Mouse (Mus musculus) hindbrain, postnatal 0 days (tissue): ENCODE data around the gene Vmn1r188. TPM values are rescaled to one million over a fixed set of nuclear protein-coding genes. Genes with fewer than 3 reads are reported as not detected.
A peak's percentile ranks its signal among the peaks of the same experiment; 100 is the strongest.
"Not testable (repeated sequence)": the region's sequence is repeated elsewhere in the genome, so short reads cannot be mapped to it uniquely, and the experiment has no call there.

ENCODE experiments used
- ATAC-seq: fragments of 200-750 bp; cut with Nextera tagmentation; 2 replicates; pipeline ENCODE4 v1.8.0; 2017; ENCODE audit warnings: mild to moderate bottlenecking, moderate TSS enrichment, moderate library complexity
- DNase-seq: peaks from one replicate; pipeline ENCODE4 v3.0.0-alpha.2; 2015; ENCODE audit warnings: low spot score
- H3K27ac ChIP-seq: fragments of 300-500 bp; sonication (generic); 2 replicates; pipeline ENCODE4 v1.5.1; 2014; ENCODE audit warnings: mild to moderate bottlenecking
- H3K27me3 ChIP-seq: fragments of 300-500 bp; sonication (generic); 2 replicates; pipeline ENCODE4 v1.6.1; 2014; ENCODE audit warnings: low read length, mixed read lengths; ENCODE audit not compliant: insufficient read depth
- H3K36me3 ChIP-seq: fragments of 300-500 bp; sonication (generic); 2 replicates; pipeline ENCODE4 v1.6.1; 2014; ENCODE audit warnings: low read length, mixed read lengths; ENCODE audit not compliant: insufficient read depth
- H3K4me1 ChIP-seq: fragments of 300-500 bp; sonication (generic); 2 replicates; pipeline ENCODE4 v1.6.1; 2014; ENCODE audit warnings: antibody characterized with exemption, low read length, mixed read lengths; ENCODE audit not compliant: insufficient read depth
- H3K4me2 ChIP-seq: fragments of 300-500 bp; sonication (generic); 2 replicates; pipeline ENCODE4 v1.6.1; 2014; ENCODE audit warnings: low read depth, mild to moderate bottlenecking, low read length, moderate library complexity, mixed read lengths
- H3K4me3 ChIP-seq: fragments of 300-500 bp; sonication (generic); 2 replicates; pipeline ENCODE4 v1.5.1; 2014; ENCODE audit warnings: low read length
- H3K9ac ChIP-seq: fragments of 300-500 bp; sonication (generic); replicated peaks from 2 replicates; pipeline ENCODE4 v1.6.1; 2014; ENCODE audit warnings: mild to moderate bottlenecking, low read length, moderate library complexity, mixed read lengths
- H3K9me3 ChIP-seq: fragments of 300-500 bp; sonication (generic); 2 replicates; pipeline ENCODE4 v1.6.1; 2016; ENCODE audit warnings: low read length, mixed read lengths
- CTCF ChIP-seq: IDR thresholded peaks from 2 replicates; pipeline ENCODE4 v1.5.1; 2016; ENCODE audit warnings: antibody characterized with exemption, control low read depth, low read depth
- WGBS: fragments of 180-500 bp; shearing (Covaris S2); extraction: QIAGEN DNeasy Blood & Tissue Kit; methylation state at CpG from one replicate; pipeline ENCODE4 v1.1.7; 2014; 5-methylcytosine and 5-hydroxymethylcytosine counted together
- polyA plus RNA-seq: library from polyadenylated mRNA; unstranded; fragments of >200 nt; fragmentation: Nextera tagmentation; extraction: Ambion mirVana; gene quantifications from 2 replicates; pipeline ENCODE4 v1.2.1, GENCODE M21; 2015
- total RNA-seq: library from RNA; depleted of rRNA; stranded (reverse); fragments of >200 nt; gene quantifications from 2 replicates; pipeline ENCODE4 v1.2.3, GENCODE M21; 2014

Gene Vmn1r188
- total and polyA plus RNA-seq, 2 experiments from 2014 or later, result not detected

DNA sequence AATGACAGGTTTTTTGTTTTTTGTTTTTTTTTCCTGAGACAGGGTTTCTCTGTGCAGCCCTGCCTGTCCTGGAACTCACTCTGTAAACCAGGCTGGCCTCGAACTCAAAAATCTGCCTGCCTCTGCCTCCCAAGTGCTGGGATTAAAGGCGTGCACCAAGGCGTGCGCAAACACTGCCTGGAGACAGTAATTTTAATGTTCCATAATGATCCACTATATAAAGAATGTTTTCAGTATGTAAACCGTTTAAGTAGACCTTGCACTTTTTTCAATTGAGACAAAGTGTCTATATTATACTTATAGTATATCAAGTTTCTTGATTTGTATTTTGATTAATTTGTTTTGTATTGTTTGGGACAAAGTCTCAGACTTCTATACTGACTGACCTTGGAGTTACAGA lies 44.9 kb upstream of the Vmn1r188 start:
- Histone ChIP-seq H3K27me3 (no peaks in the 10 kb centered on the region), H3K9me3 (no peaks in the 10 kb centered on the region), H3K27ac (no peak overlapping the region), H3K4me3 (no peak overlapping the region), H3K36me3 (no peaks in the 10 kb centered on the region), H3K4me1 (peaks cover 15% of the 10 kb centered on the region; the same call in 1 of the 2 replicates), H3K4me2 (no peak overlapping the region), H3K9ac (no peak overlapping the region)
- DNase-seq, result no peak
- no peak for ATAC-seq
- no peak for TF ChIP-seq CTCF
- 70% methylated on average over 5 of the region's 5 CpGs for WGBS

DNA sequence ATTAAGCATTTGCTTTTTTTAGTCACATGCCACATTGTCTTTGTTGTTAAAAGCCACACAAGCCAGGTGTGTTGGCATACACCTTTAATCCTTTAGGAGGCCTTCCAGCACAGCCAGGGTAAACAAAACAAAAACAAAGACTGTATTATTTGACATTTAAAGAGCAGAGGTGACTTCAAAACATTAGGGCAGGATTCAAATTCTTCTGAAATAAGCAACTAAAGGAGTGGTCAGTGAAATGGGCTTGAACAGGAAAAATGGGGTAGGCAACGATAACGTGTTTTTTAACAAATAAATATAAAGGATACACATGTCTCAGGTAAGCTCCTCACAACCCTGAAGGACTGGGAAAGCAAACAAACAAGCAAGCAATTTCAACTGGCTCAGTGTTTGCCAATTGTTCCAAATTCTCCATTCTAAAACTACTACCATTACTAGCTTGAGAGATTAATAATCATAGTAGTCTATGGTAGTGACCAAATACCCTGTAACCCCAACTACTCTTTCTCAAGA lies 44.2 kb upstream of the Vmn1r188 start:
- no peak overlapping the region for H3K9ac ChIP-seq
- WGBS, result 12% methylated on average over 2 of the region's 2 CpGs
- no peaks in the 10 kb centered on the region for H3K9me3 ChIP-seq
- peak overlapping the region; percentile 62 for H3K4me2 ChIP-seq
- H3K4me1 ChIP-seq, result peaks cover 15% of the 10 kb centered on the region; the same call in 1 of the 2 replicates
- no peaks in the 10 kb centered on the region for H3K27me3 ChIP-seq
- no peak for ATAC-seq
- no peaks in the 10 kb centered on the region for H3K36me3 ChIP-seq
- no peak overlapping the region for H3K4me3 ChIP-seq
- no peak overlapping the region for H3K27ac ChIP-seq
- DNase-seq, result no peak
- no peak for TF ChIP-seq CTCF

DNA sequence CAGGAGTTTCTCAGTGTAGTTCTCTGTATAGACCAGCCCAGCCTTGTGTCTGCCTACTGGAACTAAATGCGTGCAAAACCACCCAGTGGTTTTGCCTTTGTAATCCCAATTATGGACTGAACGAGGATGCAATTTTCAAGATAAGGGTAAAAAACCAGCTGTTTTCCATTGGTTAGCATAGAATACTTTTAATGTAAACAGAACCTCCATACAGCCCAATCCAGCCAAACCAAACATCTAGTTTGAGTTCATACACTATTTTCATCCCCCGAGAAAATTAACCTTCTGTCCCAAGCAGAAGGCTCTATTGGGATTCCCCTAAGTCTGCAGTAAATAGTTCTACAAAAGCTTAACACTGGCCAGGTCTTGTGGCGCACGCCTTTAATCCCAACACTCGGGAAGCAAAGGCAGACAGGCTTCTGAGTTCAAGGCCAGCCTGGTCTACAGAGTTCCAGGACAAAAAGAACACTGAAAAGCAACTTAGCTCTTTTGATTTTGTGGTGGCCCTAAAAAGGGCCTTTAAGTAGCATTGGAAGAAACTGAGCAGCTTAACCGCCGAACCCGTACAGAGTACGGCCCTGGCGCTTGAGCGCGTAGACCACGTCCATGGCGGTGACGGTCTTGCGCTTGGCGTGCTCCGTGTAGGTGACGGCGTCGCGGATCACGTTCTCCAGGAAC lies 43.6 kb upstream of the Vmn1r188 start:
- Histone ChIP-seq H3K9ac (0 out of 2 replicates have a peak overlapping the region, but pooled peaks have one; percentile 24), H3K36me3 (no peaks in the 10 kb centered on the region), H3K4me3 (peak overlapping the region; percentile 35), H3K27ac (peak overlapping the region; percentile 78), H3K27me3 (no peaks in the 10 kb centered on the region), H3K4me1 (peaks cover 15% of the 10 kb centered on the region; the same call in 1 of the 2 replicates), H3K4me2 (peak overlapping the region; percentile 62), H3K9me3 (no peaks in the 10 kb centered on the region)
- DNase-seq (peak; percentile 35), ATAC-seq (peak; percentile 36)
- WGBS, result under 1% methylated on average over 19 of the region's 24 CpGs
- TF ChIP-seq CTCF, result no peak

DNA sequence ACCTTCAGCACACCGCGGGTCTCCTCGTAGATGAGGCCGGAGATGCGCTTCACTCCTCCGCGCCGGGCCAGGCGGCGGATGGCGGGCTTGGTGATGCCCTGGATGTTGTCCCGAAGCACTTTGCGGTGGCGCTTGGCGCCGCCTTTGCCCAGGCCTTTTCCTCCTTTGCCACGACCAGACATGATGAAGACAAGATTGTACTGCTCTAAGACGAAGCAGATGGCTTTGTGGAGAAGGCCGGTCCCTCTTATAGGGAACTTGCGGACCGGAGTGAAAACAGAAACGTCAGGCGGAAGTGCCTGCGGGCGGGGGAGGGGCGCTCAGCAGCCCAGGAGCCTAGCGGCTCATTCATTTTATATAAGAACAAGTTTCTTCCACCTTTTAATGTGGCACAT lies 43.1 kb upstream of the Vmn1r188 start, which contains the start of gene Hist1h4i:
Hist1h4i (minus strand) TSS at position 221 of the 395 bp plus-strand sequence.
- not testable (repeated sequence) for H3K9me3 ChIP-seq, H3K36me3 ChIP-seq, H3K27me3 ChIP-seq
- peak within 1 kb of the TSS; percentile 35 for H3K4me3 ChIP-seq
- under 1% methylated on average over 21 of the region's 27 CpGs for WGBS
- peak within 1 kb of the TSS; percentile 24; the same call in 1 of the 2 replicates for H3K9ac ChIP-seq
- H3K4me1 ChIP-seq, result peaks cover 15% of the 10 kb centered on the region; the same call in 1 of the 2 replicates
- peak within 1 kb of the TSS; percentile 80 for H3K27ac ChIP-seq
- ATAC-seq, result peak; percentile 73
- DNase-seq, result peak; percentile 96
- peak within 1 kb of the TSS; percentile 62 for H3K4me2 ChIP-seq

DNA sequence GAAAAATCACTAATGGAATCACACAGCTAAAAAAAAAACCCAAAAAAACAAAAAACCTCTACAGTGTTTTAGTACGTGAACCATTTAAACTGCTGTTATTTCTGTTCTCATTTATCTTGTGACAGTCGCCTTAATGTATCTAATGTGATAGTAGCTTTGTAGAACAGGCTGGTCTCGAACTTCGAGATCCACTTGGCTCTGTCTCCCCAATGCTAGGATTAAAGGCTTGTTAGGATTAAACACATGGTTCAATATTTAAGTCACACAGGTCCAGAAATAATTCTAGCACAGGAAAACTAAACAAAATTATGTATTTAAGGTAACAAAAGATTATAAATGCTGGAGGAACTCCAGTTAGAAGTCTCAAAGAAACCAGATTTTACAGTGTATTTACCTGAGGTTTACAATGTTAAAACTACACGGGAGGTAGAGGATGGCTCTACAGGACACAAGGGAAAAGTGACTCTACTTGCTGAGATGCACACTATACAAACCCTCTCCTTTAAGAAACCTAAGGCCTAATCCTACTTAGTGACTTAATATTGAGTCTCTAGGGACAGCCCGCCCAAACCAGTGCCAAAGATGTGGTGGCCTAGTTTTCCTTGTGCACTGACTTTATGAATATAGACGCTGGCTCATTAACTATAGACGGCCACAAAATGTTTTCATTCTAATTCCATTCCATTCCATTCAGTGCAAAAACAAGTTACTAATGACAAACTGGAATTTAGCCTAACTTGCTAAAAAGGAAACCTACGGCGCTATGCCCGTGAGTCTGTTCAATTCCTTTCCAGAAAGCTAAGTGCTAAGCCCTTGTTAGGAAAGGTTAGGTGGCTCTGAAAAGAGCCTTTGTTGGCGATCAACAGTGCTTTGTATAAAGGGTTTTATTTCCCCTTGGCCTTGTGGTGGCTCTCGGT lies 42.3 kb upstream of the Vmn1r188 start:
- Histone ChIP-seq H3K9me3 (no peaks in the 10 kb centered on the region), H3K4me2 (peak overlapping the region; percentile 62), H3K4me3 (peak overlapping the region; percentile 32), H3K36me3 (no peaks in the 10 kb centered on the region), H3K27me3 (no peaks in the 10 kb centered on the region), H3K9ac (no peak overlapping the region; the same call in 1 of the 2 replicates), H3K4me1 (peaks cover 10% of the 10 kb centered on the region; the same call in 1 of the 2 replicates), H3K27ac (peak overlapping the region; percentile 80)
- TF ChIP-seq CTCF, result no peak
- WGBS, result 2% methylated on average over 13 of the region's 13 CpGs
- no peak for ATAC-seq
- DNase-seq, result no peak

DNA sequence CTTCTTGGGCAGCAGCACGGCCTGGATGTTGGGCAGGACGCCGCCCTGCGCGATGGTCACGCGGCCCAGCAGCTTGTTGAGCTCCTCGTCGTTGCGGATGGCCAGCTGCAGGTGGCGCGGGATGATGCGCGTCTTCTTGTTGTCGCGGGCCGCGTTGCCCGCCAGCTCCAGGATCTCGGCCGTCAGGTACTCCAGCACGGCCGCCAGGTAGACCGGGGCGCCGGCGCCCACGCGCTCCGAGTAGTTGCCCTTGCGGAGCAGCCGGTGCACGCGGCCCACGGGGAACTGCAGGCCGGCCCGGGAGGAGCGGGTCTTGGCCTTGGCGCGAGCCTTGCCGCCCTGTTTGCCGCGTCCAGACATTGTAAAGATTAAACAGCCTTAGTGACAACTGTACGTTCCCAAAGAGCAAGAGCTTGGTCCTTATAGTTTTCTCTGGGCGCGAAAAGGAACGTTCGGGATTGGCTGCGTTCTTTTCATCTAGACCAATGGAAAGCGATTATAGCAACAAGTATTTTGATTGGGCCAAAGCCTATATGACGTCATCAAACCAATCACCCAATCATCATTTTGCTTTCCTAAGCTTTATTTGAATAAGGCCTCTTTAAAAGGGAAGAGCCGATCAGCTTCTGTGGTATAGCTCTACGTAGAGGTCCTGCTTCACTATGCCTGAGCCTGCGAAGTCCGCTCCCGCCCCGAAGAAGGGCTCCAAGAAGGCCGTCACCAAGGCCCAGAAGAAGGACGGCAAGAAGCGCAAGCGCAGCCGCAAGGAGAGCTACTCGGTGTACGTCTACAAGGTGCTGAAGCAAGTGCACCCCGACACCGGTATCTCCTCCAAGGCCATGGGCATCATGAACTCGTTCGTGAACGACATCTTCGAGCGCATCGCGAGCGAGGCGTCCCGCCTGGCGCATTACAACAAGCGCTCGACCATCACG lies 41.4 kb upstream of the Vmn1r188 start, which contains the start of the genes Hist1h2ag and Hist1h2bj:
Hist1h2ag (minus strand) TSS at position 377 of the 935 bp plus-strand sequence.
Hist1h2bj (plus strand) TSS at position 647 of the 935 bp plus-strand sequence.
- under 1% methylated on average over 30 of the region's 80 CpGs for WGBS
- peak; percentile 93 for ATAC-seq
- peak within 1 kb of the TSS; percentile 35; the same call in 1 of the 2 replicates for H3K9ac ChIP-seq
- DNase-seq, result peak; percentile 98
- not testable (repeated sequence) for H3K36me3 ChIP-seq, H3K4me1 ChIP-seq, H3K27me3 ChIP-seq, H3K9me3 ChIP-seq
- H3K4me3 ChIP-seq, result peak within 1 kb of the TSS; percentile 33
- peak within 1 kb of the TSS; percentile 80 for H3K27ac ChIP-seq
- H3K4me2 ChIP-seq, result peak within 1 kb of the TSS; percentile 62
